ENCODE assay signal across 13 mouse cellular contexts in genomic region chr1:39672362-39673105, GRCm38 (mm10). TPM values are rescaled to one million over a fixed set of nuclear protein-coding genes. Genes with fewer than 3 reads are reported as not detected.
"Had no signal": no experiment of that assay in that cellular context is flagged by ENCODE, and none has a peak within 500 bp of the region (broad histone marks: within the 10 kb centered on the region; RNA-seq: fewer than 3 reads in every experiment).

No protein-coding gene starts in this region.

- H3K4me3 ChIP-seq: limb, embryonic 15.5 days; liver, embryonic 13.5 days; midbrain, embryonic 12.5 days; stomach, embryonic 15.5 days had no signal

- H3K4me1 ChIP-seq: limb, embryonic 15.5 days; liver, embryonic 13.5 days; midbrain, embryonic 12.5 days; stomach, embryonic 15.5 days had no signal

- ATAC-seq: midbrain, embryonic 16.5 days had no signal

- H3K9me3 ChIP-seq: limb, embryonic 15.5 days; liver, embryonic 13.5 days; midbrain, embryonic 12.5 days; stomach, embryonic 15.5 days had no signal

- DNase-seq: kidney, postnatal 36 days; layer of hippocampus, adult 9-11 months; layer of hippocampus, postnatal 36 days; liver, embryonic 13.5 days; lung, adult 18-20 months; right cerebral cortex, postnatal 14 days had no signal

- H3K4me2 ChIP-seq: limb, embryonic 15.5 days; liver, embryonic 13.5 days; midbrain, embryonic 12.5 days; stomach, embryonic 15.5 days had no signal

- H3K9ac ChIP-seq: limb, embryonic 15.5 days; liver, embryonic 13.5 days; midbrain, embryonic 12.5 days; stomach, embryonic 15.5 days had no signal

- H3K27ac ChIP-seq: kidney, postnatal 0 days; limb, embryonic 15.5 days; liver, embryonic 13.5 days; midbrain, embryonic 12.5 days; stomach, embryonic 15.5 days had no signal

- H3K27me3 ChIP-seq: limb, embryonic 15.5 days; liver, embryonic 13.5 days; midbrain, embryonic 12.5 days; stomach, embryonic 15.5 days had no signal

- H3K36me3 ChIP-seq: limb, embryonic 15.5 days; liver, embryonic 13.5 days; midbrain, embryonic 12.5 days; stomach, embryonic 15.5 days had no signal

RNA-seq across cellular contexts. Expression of gene Creg2, which starts 21.3 kb away (rescaled TPM):
- total RNA-seq: megakaryocyte-erythroid progenitor cell, adult 5-6 weeks had no signal
- polyA plus RNA-seq: limb, embryonic 11.5 days had no signal

RNA-seq across cellular contexts. Expression of gene Rfx8, which starts 48.3 kb away (rescaled TPM):
- total RNA-seq: megakaryocyte-erythroid progenitor cell, adult 5-6 weeks had no signal
